Mouse (Mus musculus) heart, embryonic 12.5 days (tissue): Measurements from ENCODE around the gene Ccdc92. TPM values are rescaled to one million over a fixed set of nuclear protein-coding genes. Genes with fewer than 3 reads are reported as not detected.

Experiments
- polyA plus RNA-seq: library from polyadenylated mRNA; unstranded; fragments of >200 nt; fragmentation: Nextera tagmentation; extraction: Ambion mirVana; gene quantifications from 2 replicates; pipeline ENCODE4 v1.2.1, GENCODE M21; 2016

The Ccdc92 gene
- polyA plus RNA-seq, 1 experiment from 2014 or later, result 5.1 TPM

Other genes starting within 250 kb of the Ccdc92 start
- 41.0 and 45.8 TPM in 2 replicates for gene Atp6v0a2, start 233.8 kb downstream of the Ccdc92 start, polyA plus RNA-seq
- gene Dnah10, start 137.3 kb downstream of the Ccdc92 start, polyA plus RNA-seq, result 0.04 TPM in 2 replicates
- 55.4 and 62.2 TPM in 2 replicates for gene Zfp664, start 267 bp upstream of the Ccdc92 start, polyA plus RNA-seq
- gene Rflna, start 140.8 kb upstream of the Ccdc92 start, polyA plus RNA-seq, result 1.2 and 1.6 TPM in 2 replicates